Mouse (Mus musculus): ENCODE data around the gene Ap2a1. TPM values are rescaled to one million over a fixed set of nuclear protein-coding genes. Genes with fewer than 3 reads are reported as not detected.

Ap2a1 gene
- polyA plus RNA-seq, 1 experiment, result 107 TPM

DNA sequence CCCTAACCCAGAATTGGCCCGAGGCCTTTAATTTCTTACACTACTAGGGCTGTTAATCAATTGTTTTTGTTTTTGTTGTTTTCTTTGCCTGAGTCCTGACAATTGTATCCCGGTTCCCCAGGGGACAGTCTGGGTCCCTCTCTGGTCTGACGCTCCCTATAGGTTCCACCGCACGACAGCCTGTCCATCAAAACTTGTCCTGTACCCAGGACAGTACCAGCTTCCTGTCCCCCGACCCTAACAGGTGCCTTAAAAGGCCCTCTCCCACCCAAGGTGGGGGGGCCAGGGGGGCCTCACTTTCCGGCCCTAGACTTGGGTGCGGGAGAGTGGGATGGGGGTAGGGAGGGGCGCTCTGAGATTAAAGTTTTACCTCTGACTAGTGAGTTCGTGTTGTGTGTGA lies 74.3 kb downstream of the Ap2a1 start:
- H3K27ac ChIP-seq (ENCODE audit: insufficient read depth, low read length), result peak overlapping the region; percentile 28
- no peaks in the 10 kb centered on the region for H3K36me3 ChIP-seq (ENCODE audit: control insufficient read depth, insufficient read depth, low read length, poor library complexity, severe bottlenecking)
- H3K9me3 ChIP-seq (replicated peaks; ENCODE audit: control insufficient read depth, insufficient read depth, low read length, poor library complexity, severe bottlenecking), result no peaks in the 10 kb centered on the region
- TF ChIP-seq EP300 (IDR thresholded peaks at IDR 0.05; ENCODE audit: insufficient read depth, low read depth, low read length) (no peak), POLR2A (IDR thresholded peaks at IDR 0.05; ENCODE audit: insufficient read depth, low read length) (no peak), CTCF (IDR thresholded peaks at IDR 0.05; ENCODE audit: low read depth, low read length) (no peak)
- peak overlapping the region; percentile 35 for H3K9ac ChIP-seq (ENCODE audit: low read depth, poor library complexity, severe bottlenecking)
- no peaks in the 10 kb centered on the region for H3K27me3 ChIP-seq (ENCODE audit: control insufficient read depth, insufficient read depth, low read length, poor library complexity, severe bottlenecking)
- H3K4me1 ChIP-seq (ENCODE audit: control insufficient read depth, insufficient read depth, low read length), result no peaks in the 10 kb centered on the region
- peak overlapping the region; percentile 77; the same call in 1 of the 2 replicates for H3K4me3 ChIP-seq (ENCODE audit: low read depth, low read length)

DNA sequence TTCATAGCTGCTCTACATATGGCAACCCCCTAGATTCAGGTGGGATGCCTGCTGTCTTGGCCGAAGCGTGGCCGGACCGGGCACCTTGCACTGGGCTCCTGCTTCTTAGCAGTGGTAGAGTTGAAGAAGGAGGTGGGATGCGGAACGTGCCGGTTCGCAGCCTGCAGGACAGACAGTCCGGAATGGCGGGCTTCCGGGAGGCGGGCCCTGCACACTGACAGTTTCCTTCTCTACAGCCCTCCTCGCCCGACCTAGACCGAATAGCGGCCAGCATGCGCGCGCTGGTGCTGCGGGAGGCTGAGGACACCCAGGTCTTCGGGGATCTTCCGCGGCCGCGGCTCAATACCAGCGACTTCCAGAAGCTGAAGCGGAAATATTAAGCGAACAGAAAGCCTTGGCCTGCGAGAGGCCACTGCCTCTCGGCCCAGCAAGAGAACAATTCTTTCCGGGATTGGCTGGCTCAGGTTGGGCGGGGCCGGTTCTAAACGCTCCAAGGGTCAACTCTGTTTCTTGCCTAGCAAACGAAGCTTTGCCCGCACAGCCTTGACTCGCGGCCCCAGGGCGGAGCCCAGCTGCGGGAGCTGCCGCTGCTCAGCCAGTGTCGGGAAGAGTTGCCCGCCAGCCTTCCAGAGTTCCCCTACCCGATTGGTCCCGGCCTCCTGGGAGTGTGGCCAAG lies 74.8 kb downstream of the Ap2a1 start:
- no peaks in the 10 kb centered on the region for H3K4me1 ChIP-seq (ENCODE audit: control insufficient read depth, insufficient read depth, low read length)
- no peaks in the 10 kb centered on the region for H3K27me3 ChIP-seq (ENCODE audit: control insufficient read depth, insufficient read depth, low read length, poor library complexity, severe bottlenecking)
- no peak for TF ChIP-seq CTCF (IDR thresholded peaks at IDR 0.05; ENCODE audit: low read depth, low read length)
- TF ChIP-seq POLR2A (IDR thresholded peaks at IDR 0.05; ENCODE audit: insufficient read depth, low read length), result no peak
- no peak for TF ChIP-seq EP300 (IDR thresholded peaks at IDR 0.05; ENCODE audit: insufficient read depth, low read depth, low read length)
- H3K9ac ChIP-seq (ENCODE audit: low read depth, poor library complexity, severe bottlenecking), result peak overlapping the region; percentile 35
- no peaks in the 10 kb centered on the region for H3K9me3 ChIP-seq (replicated peaks; ENCODE audit: control insufficient read depth, insufficient read depth, low read length, poor library complexity, severe bottlenecking)
- H3K4me3 ChIP-seq (ENCODE audit: low read depth, low read length), result peak overlapping the region; percentile 77
- no peaks in the 10 kb centered on the region for H3K36me3 ChIP-seq (ENCODE audit: control insufficient read depth, insufficient read depth, low read length, poor library complexity, severe bottlenecking)
- H3K27ac ChIP-seq (ENCODE audit: insufficient read depth, low read length), result peak overlapping the region; percentile 28

DNA sequence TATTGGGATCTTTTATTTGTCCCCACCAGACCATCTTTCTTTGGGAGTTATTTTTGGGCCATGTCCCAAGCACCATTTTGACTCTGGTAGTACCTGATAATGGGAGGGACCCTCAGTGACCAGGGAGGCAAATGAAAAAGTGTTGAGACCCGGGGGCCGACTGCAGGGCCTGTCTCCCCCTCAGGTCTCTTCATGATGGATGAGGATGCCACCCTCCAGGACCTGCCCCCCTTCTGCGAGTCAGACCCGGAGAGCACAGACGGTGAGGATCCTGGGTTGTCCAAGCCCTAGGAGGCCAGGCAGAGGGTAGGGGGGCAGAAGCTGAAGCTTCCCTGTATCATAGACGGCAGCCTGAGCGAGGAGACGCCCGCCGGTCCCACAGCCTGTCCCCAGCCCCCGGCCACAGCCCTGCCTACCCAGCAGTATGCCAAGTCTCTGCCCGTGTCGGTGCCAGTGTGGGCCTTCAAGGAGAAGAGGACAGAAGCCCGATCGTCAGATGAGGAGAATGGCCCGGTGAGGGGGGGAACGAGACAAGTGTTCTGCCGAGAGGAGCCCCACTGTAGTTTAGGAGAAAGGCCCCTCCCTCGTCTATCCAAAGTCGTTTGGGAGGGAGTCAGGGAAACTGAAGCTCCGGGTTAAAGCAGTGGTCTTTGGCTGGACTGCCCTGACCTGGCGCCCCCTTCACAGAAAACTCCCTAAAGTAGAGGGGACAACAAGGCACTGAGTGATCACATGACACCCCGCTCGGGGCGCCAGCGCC lies 75.5 kb downstream of the Ap2a1 start:
- Histone ChIP-seq H3K27ac (ENCODE audit: insufficient read depth, low read length) (peak overlapping the region; percentile 17; the same call in 1 of the 2 replicates), H3K4me1 (ENCODE audit: control insufficient read depth, insufficient read depth, low read length) (no peaks in the 10 kb centered on the region), H3K9ac (ENCODE audit: low read depth, poor library complexity, severe bottlenecking) (peak overlapping the region; percentile 35), H3K4me3 (ENCODE audit: low read depth, low read length) (peak overlapping the region; percentile 77), H3K36me3 (ENCODE audit: control insufficient read depth, insufficient read depth, low read length, poor library complexity, severe bottlenecking) (no peaks in the 10 kb centered on the region), H3K27me3 (ENCODE audit: control insufficient read depth, insufficient read depth, low read length, poor library complexity, severe bottlenecking) (no peaks in the 10 kb centered on the region), H3K9me3 (replicated peaks; ENCODE audit: control insufficient read depth, insufficient read depth, low read length, poor library complexity, severe bottlenecking) (no peaks in the 10 kb centered on the region)
- no peak for TF ChIP-seq CTCF (IDR thresholded peaks at IDR 0.05; ENCODE audit: low read depth, low read length)

DNA sequence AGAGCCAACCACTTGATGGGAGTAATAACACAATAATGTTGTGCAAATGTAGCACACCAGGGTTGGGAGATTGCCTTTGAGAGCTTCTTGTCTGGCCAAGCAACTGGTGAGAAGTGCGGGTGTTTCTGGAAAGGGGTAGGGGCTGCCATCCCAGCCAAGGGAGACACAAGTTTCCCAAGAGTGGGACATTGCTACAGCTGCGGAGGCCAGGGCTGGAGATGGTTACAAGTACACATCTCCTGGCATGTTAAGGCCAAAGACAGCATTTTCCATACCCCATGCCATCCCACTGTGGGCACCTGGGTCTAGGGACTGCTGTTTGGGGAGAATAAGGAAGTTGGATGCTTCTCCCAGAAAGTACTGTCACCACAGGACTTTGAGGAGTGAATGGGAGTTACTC lies 76.2 kb downstream of the Ap2a1 start:
- no peak overlapping the region; the same call in 1 of the 2 replicates for H3K4me3 ChIP-seq (ENCODE audit: low read depth, low read length)
- peak overlapping the region; percentile 41; the same call in 1 of the 2 replicates for H3K9ac ChIP-seq (ENCODE audit: low read depth, poor library complexity, severe bottlenecking)

DNA sequence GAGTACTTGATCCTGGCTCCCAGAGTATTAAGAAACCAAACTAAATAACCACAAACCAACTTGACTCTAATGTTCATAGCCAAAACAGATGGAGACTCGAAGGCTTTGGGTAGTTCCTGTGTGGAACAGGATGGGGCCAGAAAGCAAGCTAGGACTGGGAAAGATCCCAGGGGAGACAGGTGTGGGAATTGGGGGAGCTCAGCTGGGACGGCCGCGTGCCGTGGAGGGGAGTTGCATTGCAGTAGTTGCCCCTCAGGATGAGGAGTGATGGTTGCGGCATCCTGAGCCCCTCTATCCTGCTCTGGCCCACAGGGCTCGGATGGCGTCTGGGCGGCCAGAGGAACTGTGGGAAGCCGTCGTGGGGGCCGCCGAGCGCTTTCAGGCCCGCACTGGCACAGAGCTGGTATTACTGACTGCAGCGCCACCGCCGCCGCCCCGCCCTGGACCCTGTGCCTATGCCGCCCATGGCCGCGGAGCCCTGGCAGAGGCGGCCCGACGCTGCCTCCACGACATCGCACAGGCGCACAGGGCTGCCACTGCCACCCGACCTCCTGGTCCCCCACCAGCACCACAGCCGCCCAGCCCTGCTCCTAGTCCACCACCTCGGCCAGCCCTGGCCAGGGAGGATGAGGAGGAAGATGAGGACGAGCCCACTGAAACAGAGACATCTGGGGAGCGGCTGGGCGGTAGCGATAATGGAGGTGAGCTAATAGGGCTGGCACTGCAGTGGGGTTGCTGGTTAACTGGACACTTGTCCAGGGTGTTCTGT lies 76.9 kb downstream of the Ap2a1 start:
- H3K27ac ChIP-seq (ENCODE audit: insufficient read depth, low read length), result no peak overlapping the region
- H3K36me3 ChIP-seq (ENCODE audit: control insufficient read depth, insufficient read depth, low read length, poor library complexity, severe bottlenecking), result no peaks in the 10 kb centered on the region
- no peak for TF ChIP-seq CTCF (IDR thresholded peaks at IDR 0.05; ENCODE audit: low read depth, low read length)
- TF ChIP-seq EP300 (IDR thresholded peaks at IDR 0.05; ENCODE audit: insufficient read depth, low read depth, low read length), result no peak
- TF ChIP-seq POLR2A (IDR thresholded peaks at IDR 0.05; ENCODE audit: insufficient read depth, low read length), result no peak
- H3K4me3 ChIP-seq (ENCODE audit: low read depth, low read length), result peak overlapping the region; percentile 35
- H3K9ac ChIP-seq (ENCODE audit: low read depth, poor library complexity, severe bottlenecking), result peak overlapping the region; percentile 41; the same call in 1 of the 2 replicates
- H3K27me3 ChIP-seq (ENCODE audit: control insufficient read depth, insufficient read depth, low read length, poor library complexity, severe bottlenecking), result no peaks in the 10 kb centered on the region
- no peaks in the 10 kb centered on the region for H3K9me3 ChIP-seq (replicated peaks; ENCODE audit: control insufficient read depth, insufficient read depth, low read length, poor library complexity, severe bottlenecking)
- no peaks in the 10 kb centered on the region for H3K4me1 ChIP-seq (ENCODE audit: control insufficient read depth, insufficient read depth, low read length)

More for the DNA sequence above, 76.2 kb downstream of the Ap2a1 start:
- TF ChIP-seq POLR2A (IDR thresholded peaks at IDR 0.05; ENCODE audit: insufficient read depth, low read length) (no peak), CTCF (IDR thresholded peaks at IDR 0.05; ENCODE audit: low read depth, low read length) (no peak), EP300 (IDR thresholded peaks at IDR 0.05; ENCODE audit: insufficient read depth, low read depth, low read length) (no peak)
- Histone ChIP-seq H3K9me3 (replicated peaks; ENCODE audit: control insufficient read depth, insufficient read depth, low read length, poor library complexity, severe bottlenecking) (no peaks in the 10 kb centered on the region), H3K27ac (ENCODE audit: insufficient read depth, low read length) (no peak overlapping the region), H3K36me3 (ENCODE audit: control insufficient read depth, insufficient read depth, low read length, poor library complexity, severe bottlenecking) (no peaks in the 10 kb centered on the region), H3K4me1 (ENCODE audit: control insufficient read depth, insufficient read depth, low read length) (no peaks in the 10 kb centered on the region), H3K27me3 (ENCODE audit: control insufficient read depth, insufficient read depth, low read length, poor library complexity, severe bottlenecking) (no peaks in the 10 kb centered on the region)
